Mouse (Mus musculus): Measurements from ENCODE around the gene Vmn1r200.
"Not testable (repeated sequence)": the region's sequence is repeated elsewhere in the genome, so short reads cannot be mapped to it uniquely, and the experiment has no call there.

Gene Vmn1r200

DNA sequence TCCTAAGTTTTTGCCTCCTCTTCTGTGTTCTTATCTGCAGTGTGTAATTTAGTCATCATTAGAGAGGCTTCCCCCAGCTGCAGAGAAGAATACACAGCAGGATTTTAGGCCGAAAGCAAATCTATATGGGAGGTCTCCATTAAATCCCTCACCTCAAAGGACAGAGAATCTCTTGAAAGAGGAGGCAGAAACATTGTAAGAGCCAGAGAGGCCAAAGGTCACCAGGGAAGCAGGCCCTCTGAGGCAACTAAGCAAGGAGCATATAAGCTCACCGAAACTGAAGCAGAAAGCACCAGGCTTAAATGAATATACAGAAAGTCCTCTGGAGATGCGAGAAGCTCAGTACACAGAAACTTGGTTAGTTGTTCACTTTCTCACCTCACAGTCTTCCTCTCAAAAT is at the start of gene Vmn1r200:
Vmn1r200 (plus strand) TSS at position 301 of the 400 bp plus-strand sequence.
- DNase-seq: no peak

DNA sequence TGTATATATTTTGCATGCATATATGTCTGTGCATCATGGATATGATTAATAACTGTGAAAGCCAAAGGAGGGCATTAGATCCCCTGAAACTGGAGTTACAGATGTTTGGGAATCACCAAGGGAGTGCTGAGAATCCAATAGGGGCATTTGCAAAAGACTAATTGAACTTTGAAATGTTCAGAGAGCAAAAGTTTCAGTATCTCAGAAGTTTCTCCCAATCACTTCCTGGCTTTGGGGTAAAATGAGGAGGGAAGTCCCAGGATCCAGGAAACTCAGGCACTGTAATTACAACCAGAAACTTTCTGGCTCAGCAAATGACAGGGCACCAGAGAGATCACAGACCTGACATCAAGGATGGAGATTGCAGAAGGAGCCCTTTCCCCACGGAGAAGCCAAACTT is 40.1 kb upstream of the Vmn1r200 start, which contains the start of gene Vmn1r198:
Vmn1r198 (plus strand) TSS at position 301 of the 400 bp plus-strand sequence.
- DNase-seq: no peak

DNA sequence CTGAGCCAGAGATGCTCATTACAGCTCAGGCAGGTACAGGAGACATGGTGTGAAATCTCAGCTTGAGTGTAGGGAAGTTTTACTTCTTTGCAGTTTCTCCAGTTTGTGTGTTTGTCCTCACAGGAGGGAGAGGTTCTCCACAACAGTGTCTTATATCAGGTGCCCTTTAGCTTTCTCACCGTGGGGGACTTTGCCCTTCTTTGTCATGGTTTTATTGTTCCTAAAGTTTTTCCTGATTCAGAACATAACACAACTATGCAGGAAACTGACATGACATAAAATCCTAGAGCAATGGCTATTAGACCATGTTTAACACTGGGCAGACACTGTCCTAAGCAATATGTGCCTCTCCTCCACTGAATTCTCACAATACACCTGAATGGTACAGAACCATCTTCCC is 39.4 kb upstream of the Vmn1r200 start:
- no peak for DNase-seq

DNA sequence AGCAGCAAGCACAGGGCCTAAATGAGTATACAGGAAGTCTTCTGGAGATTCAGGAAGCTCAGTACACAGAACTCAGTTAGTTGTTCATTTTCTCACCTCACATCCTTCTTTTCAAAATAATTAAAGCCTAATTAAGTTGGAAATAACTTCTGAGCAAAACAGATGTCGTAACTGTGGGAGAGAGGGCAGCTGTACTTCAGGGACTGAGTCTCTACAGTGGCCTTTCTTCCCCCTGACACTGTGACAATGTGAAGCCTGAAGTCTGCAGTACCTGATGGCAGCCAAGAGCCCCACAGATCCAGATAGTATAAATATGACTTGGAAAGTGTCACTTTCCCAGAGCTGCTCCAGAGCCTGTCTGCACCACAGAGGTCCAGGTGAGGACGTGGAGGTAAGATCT is 10.7 kb upstream of the Vmn1r200 start, which contains the start of gene Vmn1r199:
Vmn1r199 (plus strand) TSS at position 301 of the 400 bp plus-strand sequence.
- DNase-seq: no peak

DNA sequence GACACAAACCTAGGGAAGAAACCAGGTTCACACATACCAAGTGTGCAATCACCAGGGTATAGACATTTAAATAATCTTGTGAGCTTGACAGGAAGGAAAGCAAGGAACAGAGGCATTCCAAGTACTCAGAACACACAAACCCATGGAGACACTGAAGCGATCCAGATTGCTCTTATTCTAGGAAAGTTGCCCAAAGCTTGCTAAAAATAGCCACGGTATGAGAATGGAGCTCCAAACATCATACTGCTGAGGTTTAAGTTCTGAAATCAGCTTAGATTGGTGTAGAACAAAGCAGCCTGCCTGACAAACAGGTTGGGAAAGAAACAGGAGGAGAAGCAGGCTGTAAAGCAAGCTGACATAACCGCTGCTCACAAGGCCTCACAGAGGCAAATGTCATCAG is 9.0 kb upstream of the Vmn1r200 start:
- not testable (repeated sequence) for DNase-seq

DNA sequence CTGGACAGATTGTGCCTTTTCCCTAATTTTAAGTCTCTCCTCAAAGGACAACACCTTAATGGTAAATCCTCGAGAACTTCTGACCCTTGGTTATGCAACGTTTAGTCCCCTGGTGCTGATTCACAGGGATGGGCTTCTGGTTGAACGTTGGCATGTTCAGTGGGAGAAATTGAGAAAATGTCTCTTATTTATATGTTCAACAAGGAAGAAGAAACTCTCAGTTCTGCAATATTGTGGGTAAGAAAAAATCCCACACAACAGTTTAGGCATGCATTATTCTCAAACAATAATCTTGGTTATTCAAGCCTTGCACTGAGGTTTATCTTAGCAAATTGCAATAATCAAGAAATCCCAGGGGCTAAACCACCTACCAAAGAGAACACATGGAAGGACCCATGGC is 6.8 kb upstream of the Vmn1r200 start:
- no peak for DNase-seq

DNA sequence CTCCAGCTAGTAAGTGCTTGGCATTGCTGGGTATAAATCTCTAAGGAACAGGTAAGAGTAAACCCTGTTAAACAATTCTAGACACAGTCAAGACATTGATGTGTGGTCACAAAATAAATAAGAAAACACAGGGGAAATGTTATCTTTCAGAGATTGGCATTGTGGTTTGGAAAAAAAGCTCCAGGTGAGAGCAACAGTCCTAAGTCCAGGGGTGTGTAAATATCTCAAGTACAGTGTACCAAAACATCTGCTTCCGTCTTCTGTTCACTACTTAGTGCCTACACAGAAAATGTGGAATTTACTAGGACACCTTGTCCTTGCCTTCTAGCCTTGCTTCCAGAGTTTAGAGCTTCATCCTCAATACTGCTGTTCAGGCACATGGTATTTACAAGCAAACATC is 3.1 kb upstream of the Vmn1r200 start:
- DNase-seq: no peak

DNA sequence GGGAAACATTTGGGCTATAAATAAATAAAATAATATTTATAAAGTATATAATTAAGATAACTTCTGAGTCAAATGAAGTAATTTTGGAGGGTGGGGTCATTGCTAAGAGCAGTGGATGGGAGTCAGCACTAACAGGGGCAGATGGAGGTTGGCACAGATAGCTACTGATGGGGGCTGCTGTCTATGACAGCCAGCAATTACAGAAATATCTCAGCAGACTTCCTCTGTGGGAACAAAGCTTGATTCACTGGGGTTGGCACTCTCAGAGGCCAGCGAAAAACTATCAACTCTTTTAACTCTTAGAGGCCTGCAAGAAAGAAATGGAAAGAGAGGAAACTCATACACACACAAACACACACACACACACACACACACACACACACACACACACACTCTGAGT is 12.8 kb downstream of the Vmn1r200 start:
- no peak for DNase-seq
